Mouse (Mus musculus) heart, postnatal 36 days (tissue): ENCODE measurements around the gene Mrpl44. TPM values are rescaled to one million over a fixed set of nuclear protein-coding genes. Genes with fewer than 3 reads are reported as not detected.

Experiments
- DNase-seq, 2 experiments: peaks; one replicate each; pipeline ENCODE4 v3.0.0; 2021 to 2022
- intact Hi-C: fragments of 180-260 bp; cut with DNase I; formaldehyde crosslinking; loops from one replicate; pipeline ENCODE4 v1.15.1; 2025
- total RNA-seq, 2 experiments: library from RNA; stranded (reverse); gene quantifications; 2 replicates each; pipeline ENCODE4 v1.2.3; 2021

The Mrpl44 gene
- total RNA-seq, 2 experiments from 2014 or later = 66.7 to 74.2 TPM

GRCm38 (mm10) chr1:79761106-79761916 lies 14.5 kb upstream of the Mrpl44 start:
- peak; percentile 82 to 84 for DNase-seq
- intact Hi-C loops = loop anchor here (2.0 to 5.0 kb wide), 2 partner anchors 21 to 49 kb away; no protein-coding TSS in a partner anchor

GRCm38 (mm10) chr1:79761917-79762271 lies 13.9 kb upstream of the Mrpl44 start:
- intact Hi-C loops = loop anchor here (2.0 to 5.0 kb wide), 3 partner anchors 15 to 50 kb away; partner anchors contain the start of genes Mrpl44 and Wdfy1
- no peak for DNase-seq

GRCm38 (mm10) chr1:79762282-79763250 lies 13.3 kb upstream of the Mrpl44 start:
- intact Hi-C loops = loop anchor here (2.0 to 5.0 kb wide), 2 partner anchors 14 to 50 kb away; partner anchors contain the start of genes Mrpl44 and Wdfy1
- DNase-seq = no peak

GRCm38 (mm10) chr1:79764031-79764430 lies 11.8 kb upstream of the Mrpl44 start:
- DNase-seq = no peak
- intact Hi-C loops = loop anchor here (5.0 kb wide), 1 partner anchor 52 kb away; no protein-coding TSS in a partner anchor

- intact Hi-C loops = loop anchor here (5.0 kb wide), 1 partner anchor 52 kb away; no protein-coding TSS in a partner anchor
- no peak for DNase-seq
Measured at GRCm38 (mm10) chr1:79764483-79764882, 11.3 kb upstream of the Mrpl44 start.

- no peak for DNase-seq
- intact Hi-C loops = no loop called here
Measured at GRCm38 (mm10) chr1:79768231-79768630, 7.6 kb upstream of the Mrpl44 start.

- intact Hi-C loops = no loop called here
- DNase-seq = no peak
Measured at GRCm38 (mm10) chr1:79774164-79774780, 1.5 kb upstream of the Mrpl44 start.

GRCm38 (mm10) chr1:79778011-79778410 lies 2.2 kb downstream of the Mrpl44 start:
- intact Hi-C loops = loop anchor here (5.0 kb wide), 1 partner anchor 66 kb away; no protein-coding TSS in a partner anchor
- no peak for DNase-seq

GRCm38 (mm10) chr1:79782433-79782832 lies 6.6 kb downstream of the Mrpl44 start:
- intact Hi-C loops = no loop called here
- DNase-seq = no peak

GRCm38 (mm10) chr1:79786267-79786927 lies 10.6 kb downstream of the Mrpl44 start:
- DNase-seq = peak; percentile 13 to 35
- intact Hi-C loops = loop anchor here (1.0 to 5.0 kb wide), 4 partner anchors 211 to 726 kb away; no protein-coding TSS in a partner anchor

GRCm38 (mm10) chr1:79797084-79797483 lies 21.3 kb downstream of the Mrpl44 start:
- intact Hi-C loops = no loop called here
- no peak for DNase-seq

- intact Hi-C loops = no loop called here
- DNase-seq = no peak
Measured at GRCm38 (mm10) chr1:79802858-79803427, 27.1 kb downstream of the Mrpl44 start.

- no peak for DNase-seq
- intact Hi-C loops = no loop called here
Measured at GRCm38 (mm10) chr1:79803614-79804013, 27.8 kb downstream of the Mrpl44 start.

- intact Hi-C loops = no loop called here
- DNase-seq = no peak
Measured at GRCm38 (mm10) chr1:79806865-79807264, 31.0 kb downstream of the Mrpl44 start.

- DNase-seq = no peak
- intact Hi-C loops = no loop called here
Measured at GRCm38 (mm10) chr1:79809447-79809846, 33.6 kb downstream of the Mrpl44 start.

- intact Hi-C loops = no loop called here
Measured at GRCm38 (mm10) chr1:79815446-79815845, 39.6 kb downstream of the Mrpl44 start.

GRCm38 (mm10) chr1:79819296-79819879 lies 43.6 kb downstream of the Mrpl44 start:
- no peak for DNase-seq
- intact Hi-C loops = loop anchor here (2.0 kb wide), 1 partner anchor 39 kb away; no protein-coding TSS in a partner anchor

More at GRCm38 (mm10) chr1:79815446-79815845, 39.6 kb downstream of the Mrpl44 start:
- no peak for DNase-seq

GRCm38 (mm10) chr1:79822806-79823525 lies 47.1 kb downstream of the Mrpl44 start:
- intact Hi-C loops = loop anchor here (5.0 kb wide), 1 partner anchor 104 kb away; no protein-coding TSS in a partner anchor
- DNase-seq = peak; percentile 68 to 72
